In genomic region chr2:5097786-5098445, GRCm38 (mm10) we compare ENCODE assay signal across 8 mouse cellular contexts. TPM values are rescaled to one million over a fixed set of nuclear protein-coding genes. Genes with fewer than 3 reads are reported as not detected.
DNase-seq lines count a peak whose midpoint lies in the region; ATAC-seq and TF ChIP-seq lines count a peak whose summit lies in the region.

No protein-coding gene starts in this region.

- H3K4me2 ChIP-seq in limb, embryonic 11.5 days (ENCODE audit: low read depth, severe bottlenecking), result peak overlapping the region; percentile 44

- TF ChIP-seq CTCF in spleen, adult 2 months (IDR thresholded peaks at IDR 0.05; ENCODE audit: extremely low read depth, insufficient read depth, insufficient read length, insufficient replicate concordance), result no peak

- TF ChIP-seq POLR2A in spleen, adult 2 months (IDR thresholded peaks at IDR 0.05; ENCODE audit: low read depth, low read length), result no peak

- WGBS in heart, embryonic 10.5 days, result 14% methylated on average over 20 of the region's 20 CpGs
- WGBS in spleen, adult 2 months, result 7% methylated on average over 20 of the region's 20 CpGs
- 17% methylated on average over 20 of the region's 20 CpGs for WGBS in limb, embryonic 11.5 days

- H3K4me3 ChIP-seq in heart, embryonic 10.5 days, result peak overlapping the region; percentile 51
- H3K4me3 ChIP-seq in spleen, adult 2 months (ENCODE audit: extremely low read depth, insufficient read depth, insufficient read length), result peak overlapping the region; percentile 11; the same call in 1 of the 2 replicates
- H3K4me3 ChIP-seq in limb, embryonic 11.5 days (ENCODE audit: low read depth, low read length), result peak overlapping the region; percentile 18

- H3K9me3 ChIP-seq in heart, embryonic 10.5 days, result no peaks in the 10 kb centered on the region
- H3K9me3 ChIP-seq in limb, embryonic 11.5 days (ENCODE audit: control insufficient read depth, low read length), result no peaks in the 10 kb centered on the region

- H3K27ac ChIP-seq in heart, embryonic 10.5 days, result peak overlapping the region; percentile 67
- H3K27ac ChIP-seq in spleen, adult 2 months (ENCODE audit: insufficient read depth, low read length), result no peak overlapping the region
- H3K27ac ChIP-seq in limb, embryonic 11.5 days (replicated peaks; ENCODE audit: low read depth, low read length), result no peak overlapping the region

- H3K27me3 ChIP-seq in heart, embryonic 10.5 days (ENCODE audit: insufficient read depth, poor library complexity, severe bottlenecking), result 0 out of 2 replicates have a peak, but pooled peaks cover 4% of the 10 kb centered on the region
- H3K27me3 ChIP-seq in spleen, adult 2 months (ENCODE audit: control insufficient read depth, insufficient read depth, low read length), result 0 out of 2 replicates have a peak, but pooled peaks cover 1% of the 10 kb centered on the region
- H3K27me3 ChIP-seq in limb, embryonic 11.5 days (ENCODE audit: control insufficient read depth, insufficient read depth, low read length), result no peaks in the 10 kb centered on the region

- peak overlapping the region; percentile 48 for H3K9ac ChIP-seq in limb, embryonic 11.5 days (ENCODE audit: low read length)

- ATAC-seq in limb, embryonic 11.5 days (ENCODE audit: insufficient number of reproducible peaks, low FRiP score, low TSS enrichment, low read depth), result no peak
- no peak for ATAC-seq in monocyte, adult 5-6 weeks (replicated peaks; ENCODE audit: insufficient number of reproducible peaks, low FRiP score, low TSS enrichment, poor library complexity, severe bottlenecking)

- H3K4me1 ChIP-seq in heart, embryonic 10.5 days, result peaks cover 6% of the 10 kb centered on the region; the same call in 1 of the 2 replicates
- H3K4me1 ChIP-seq in spleen, adult 2 months (ENCODE audit: control insufficient read depth, insufficient read depth, insufficient read length), result no peaks in the 10 kb centered on the region
- H3K4me1 ChIP-seq in limb, embryonic 11.5 days (ENCODE audit: control insufficient read depth, insufficient read depth, low read length), result peaks cover 3% of the 10 kb centered on the region; the same call in 1 of the 2 replicates

- DNase-seq in heart, embryonic 10.5 days (ENCODE audit: low spot score), result peak; percentile 69
- no peak for DNase-seq in heart, adult 18-20 months
- DNase-seq in spleen, adult 2 months (ENCODE audit: low read depth in 1 of 2, low spot score in 2 of 2), result no peak
- DNase-seq in spleen, postnatal 14 days (ENCODE audit: low spot score in 2 of 2), result no peak
- DNase-seq in limb, embryonic 11.5 days (ENCODE audit: low spot score), result peak; percentile 67
- peak; percentile 53 for DNase-seq in retina, postnatal 1 day
- no peak for DNase-seq in spleen, postnatal 36 days (ENCODE audit: low spot score in 2 of 2)

- no peaks in the 10 kb centered on the region for H3K36me3 ChIP-seq in heart, embryonic 10.5 days
- H3K36me3 ChIP-seq in spleen, adult 2 months (ENCODE audit: control insufficient read depth, insufficient read depth, low read length), result no peaks in the 10 kb centered on the region
- no peaks in the 10 kb centered on the region for H3K36me3 ChIP-seq in limb, embryonic 11.5 days (ENCODE audit: control insufficient read depth, insufficient read depth, low read length)

RNA-seq across cellular contexts. Expression of gene Optn, which starts 34.1 kb away (rescaled TPM):
- polyA plus RNA-seq in heart, embryonic 10.5 days (2016; fragmentation: Nextera tagmentation; extraction: Ambion mirVana), result 10.0 and 13.2 TPM in 2 replicates
- 100 to 1,000 TPM in 1 of 2 experiments, 10 to 100 TPM in 1; 88.3 to 107 TPM for total RNA-seq in heart, adult 18-20 months (2021)
- polyA plus RNA-seq in spleen, adult 2 months (2012; rRNA removed), result 2.7 and 3.0 TPM in 2 replicates
- 6.6 and 7.8 TPM in 2 replicates for polyA plus RNA-seq in limb, embryonic 11.5 days (2014; fragmentation: Nextera tagmentation; extraction: Ambion mirVana)
- 5.6 to 9.3 TPM (median 7.3 TPM) in 3 replicates for total RNA-seq in monocyte, adult 5-6 weeks (2017)

RNA-seq across cellular contexts. Expression of gene Ccdc3, which starts 39.7 kb away (rescaled TPM):
- polyA plus RNA-seq in heart, embryonic 10.5 days (2016; fragmentation: Nextera tagmentation; extraction: Ambion mirVana), result 3.4 and 5.3 TPM in 2 replicates
- 1 to 10 TPM; 2.9 to 4.7 TPM for total RNA-seq in heart, adult 18-20 months (2021)
- 0.96 and 1.1 TPM in 2 replicates for polyA plus RNA-seq in spleen, adult 2 months (2012; rRNA removed)
- 1.6 and 2.3 TPM in 2 replicates for polyA plus RNA-seq in limb, embryonic 11.5 days (2014; fragmentation: Nextera tagmentation; extraction: Ambion mirVana)
- total RNA-seq in monocyte, adult 5-6 weeks (2017), result not detected in 3 replicates

Comparison
In these comparisons a context has a peak if more than half of its experiments do, and no peak if none do; other contexts are left out.
1. DNase-seq: peak in heart, embryonic 10.5 days (single experiment), limb, embryonic 11.5 days (single experiment) and retina, postnatal 1 day (single experiment); none in heart, adult 18-20 months (0 of 2), spleen, adult 2 months (0 of 2), spleen, postnatal 14 days (0 of 2) and spleen, postnatal 36 days (0 of 2).
2. Peak in every context shown above with its lines, with median percentiles within 50 percentile points of each other: H3K4me3 ChIP-seq.